Mouse (Mus musculus) spleen, adult 2 months (tissue): ENCODE measurements at regions not wholly inside any gene's neighbourhood (a gene's known extent, or its start where the extent isn't known, plus 50 kb on each side); places are given as distances from the start of the nearest gene placed in this dataset.

Experiments used
- CTCF ChIP-seq: fragments of 200-500 bp; IDR thresholded peaks from 2 replicates; pipeline ENCODE4 v1.5.1; 2011; ENCODE audit warnings: mild to moderate bottlenecking, inconsistent platforms; ENCODE audit not compliant: insufficient read depth, insufficient read length, insufficient replicate concordance; ENCODE audit errors: extremely low read depth
- POLR2A ChIP-seq: fragments of 200-500 bp; IDR thresholded peaks from 2 replicates; pipeline ENCODE4 v1.6.1; 2011; ENCODE audit warnings: low read depth, low read length, inconsistent platforms

- TF ChIP-seq CTCF: no peak
- no peak for TF ChIP-seq POLR2A
Observed at GRCm38 (mm10) chr1:190061560-190062295, 108.8 kb downstream of the Prox1 start.
